Mouse (Mus musculus) spleen, adult 2 months (tissue): ENCODE measurements around the gene Mx1. TPM values are rescaled to one million over a fixed set of nuclear protein-coding genes. Genes with fewer than 3 reads are reported as not detected.
A peak's percentile ranks its signal among the peaks of the same experiment; 100 is the strongest.

ENCODE experiments used
- DNase-seq, 2 experiments: peaks; one replicate each; pipeline versions ENCODE4 v3.0.0 to v3.0.0-alpha.2; 2012 to 2021; ENCODE audit warnings: low spot score in 2 of 2, low read depth in 1 of 2
- H3K27ac ChIP-seq: fragments of 200-500 bp; 2 replicates; pipeline ENCODE4 v1.5.1; 2012; ENCODE audit warnings: low read length, inconsistent platforms; ENCODE audit not compliant: insufficient read depth
- H3K27me3 ChIP-seq: fragments of 200-500 bp; 2 replicates; pipeline ENCODE4 v1.6.1; 2012; ENCODE audit warnings: mild to moderate bottlenecking, moderate library complexity, low read length, inconsistent platforms; ENCODE audit not compliant: control insufficient read depth, insufficient read depth
- H3K36me3 ChIP-seq: fragments of 200-500 bp; 2 replicates; pipeline ENCODE4 v1.6.1; 2012; ENCODE audit warnings: mild to moderate bottlenecking, low read length, inconsistent platforms; ENCODE audit not compliant: control insufficient read depth, insufficient read depth
- H3K4me1 ChIP-seq: fragments of 200-500 bp; 2 replicates; pipeline ENCODE4 v1.6.1; 2011; ENCODE audit warnings: inconsistent platforms; ENCODE audit not compliant: control insufficient read depth, insufficient read depth, insufficient read length
- H3K4me3 ChIP-seq: fragments of 200-500 bp; 2 replicates; pipeline ENCODE4 v1.5.1; 2011; ENCODE audit warnings: mild to moderate bottlenecking, inconsistent platforms; ENCODE audit not compliant: insufficient read depth, insufficient read length; ENCODE audit errors: extremely low read depth
- CTCF ChIP-seq: fragments of 200-500 bp; IDR thresholded peaks from 2 replicates; pipeline ENCODE4 v1.5.1; 2011; ENCODE audit warnings: mild to moderate bottlenecking, inconsistent platforms; ENCODE audit not compliant: insufficient read depth, insufficient read length, insufficient replicate concordance; ENCODE audit errors: extremely low read depth
- POLR2A ChIP-seq: fragments of 200-500 bp; IDR thresholded peaks from 2 replicates; pipeline ENCODE4 v1.6.1; 2011; ENCODE audit warnings: low read depth, low read length, inconsistent platforms
- WGBS: fragments of 180-500 bp; shearing (Covaris S2); methylation state at CpG from one replicate; pipeline ENCODE4 v1.1.7; 2018; 5-methylcytosine and 5-hydroxymethylcytosine counted together
- polyA plus RNA-seq: library from polyadenylated mRNA; depleted of rRNA; stranded (reverse); fragments of >200 nt; gene quantifications from 2 replicates; pipeline ENCODE4 v1.2.3, GENCODE M21; 2012

Mx1 gene
- polyA plus RNA-seq, 1 experiment, result 4.2 TPM

GRCm38 (mm10) chr16:97459831-97460230 lies 2.9 kb downstream of the Mx1 start:
- H3K36me3 ChIP-seq, result peaks cover 2% of the 10 kb centered on the region
- WGBS, result 20% methylated on average over 1 of the region's 1 CpGs
- TF ChIP-seq CTCF (no peak), POLR2A (no peak)
- H3K4me1 ChIP-seq, result peaks cover 30% of the 10 kb centered on the region; the same call in 1 of the 2 replicates
- H3K4me3 ChIP-seq, result no peak overlapping the region
- DNase-seq, result no peak
- H3K27me3 ChIP-seq, result no peaks in the 10 kb centered on the region
- no peak overlapping the region for H3K27ac ChIP-seq

GRCm38 (mm10) chr16:97447386-97447785 lies 15.3 kb downstream of the Mx1 start:
- TF ChIP-seq POLR2A (no peak), CTCF (no peak)
- Histone ChIP-seq H3K27ac (no peak overlapping the region), H3K36me3 (peaks cover 12% of the 10 kb centered on the region), H3K4me3 (no peak overlapping the region), H3K4me1 (no peaks in the 10 kb centered on the region), H3K27me3 (no peaks in the 10 kb centered on the region)
- DNase-seq, result no peak

- Histone ChIP-seq H3K36me3 (peaks cover 2% of the 10 kb centered on the region), H3K27ac (no peak overlapping the region), H3K27me3 (no peaks in the 10 kb centered on the region), H3K4me3 (no peak overlapping the region), H3K4me1 (no peaks in the 10 kb centered on the region)
- WGBS, result 53% methylated on average over 14 of the region's 14 CpGs
- TF ChIP-seq CTCF (peak; percentile 54; the same call in 1 of the 2 replicates), POLR2A (no peak)
- peak; percentile 14 to 22 for DNase-seq
Measured at GRCm38 (mm10) chr16:97443670-97444263, 18.9 kb downstream of the Mx1 start.

- Histone ChIP-seq H3K27ac (no peak overlapping the region), H3K36me3 (no peaks in the 10 kb centered on the region; the same call in 1 of the 2 replicates), H3K27me3 (no peaks in the 10 kb centered on the region), H3K4me1 (no peaks in the 10 kb centered on the region), H3K4me3 (no peak overlapping the region)
- 77% methylated on average over 9 of the region's 9 CpGs for WGBS
- TF ChIP-seq CTCF (no peak), POLR2A (no peak)
- no peak for DNase-seq
Measured at GRCm38 (mm10) chr16:97441967-97442366, 20.7 kb downstream of the Mx1 start.

- no peaks in the 10 kb centered on the region for H3K4me1 ChIP-seq
- H3K27ac ChIP-seq, result no peak overlapping the region
- WGBS, result 81% methylated on average over 3 of the region's 3 CpGs
- DNase-seq, result no peak
- H3K4me3 ChIP-seq, result no peak overlapping the region
- no peaks in the 10 kb centered on the region for H3K36me3 ChIP-seq
- H3K27me3 ChIP-seq, result no peaks in the 10 kb centered on the region
- no peak for TF ChIP-seq CTCF
- TF ChIP-seq POLR2A, result no peak
Measured at GRCm38 (mm10) chr16:97438191-97438590, 24.5 kb downstream of the Mx1 start.

- Histone ChIP-seq H3K4me1 (no peaks in the 10 kb centered on the region), H3K36me3 (no peaks in the 10 kb centered on the region), H3K27me3 (no peaks in the 10 kb centered on the region), H3K27ac (no peak overlapping the region), H3K4me3 (no peak overlapping the region)
- DNase-seq, result no peak
- no peak for TF ChIP-seq CTCF
- TF ChIP-seq POLR2A, result no peak
- 41% methylated on average over 1 of the region's 1 CpGs for WGBS
Measured at GRCm38 (mm10) chr16:97437448-97438056, 25.2 kb downstream of the Mx1 start.

GRCm38 (mm10) chr16:97434206-97434605 lies 28.5 kb downstream of the Mx1 start:
- TF ChIP-seq CTCF (no peak), POLR2A (no peak)
- Histone ChIP-seq H3K27ac (no peak overlapping the region), H3K4me3 (no peak overlapping the region), H3K27me3 (no peaks in the 10 kb centered on the region), H3K4me1 (no peaks in the 10 kb centered on the region), H3K36me3 (no peaks in the 10 kb centered on the region)
- no peak for DNase-seq
- 83% methylated on average over 2 of the region's 2 CpGs for WGBS
